Mouse (Mus musculus): ENCODE data around the gene Gga1.
"Not testable (repeated sequence)": the region's sequence is repeated elsewhere in the genome, so short reads cannot be mapped to it uniquely, and the experiment has no call there.

Gga1 gene

GRCm38 (mm10) chr15:78844791-78845190 lies 32.2 kb upstream of the Gga1 start:
- DNase-seq (ENCODE audit: low read depth in 2 of 2, low spot score in 2 of 2), result no peak

- DNase-seq (ENCODE audit: low read depth in 2 of 2, low spot score in 2 of 2), result no peak
These were observed 31.7 kb upstream of the Gga1 start for GRCm38 (mm10) chr15:78845321-78845720.

- DNase-seq (ENCODE audit: low read depth in 2 of 2, low spot score in 2 of 2), result no peak
These were observed 31.1 kb upstream of the Gga1 start for GRCm38 (mm10) chr15:78845867-78846266.

GRCm38 (mm10) chr15:78846352-78846751 lies 30.6 kb upstream of the Gga1 start:
- DNase-seq (ENCODE audit: low read depth in 2 of 2, low spot score in 2 of 2), result no peak

DNA sequence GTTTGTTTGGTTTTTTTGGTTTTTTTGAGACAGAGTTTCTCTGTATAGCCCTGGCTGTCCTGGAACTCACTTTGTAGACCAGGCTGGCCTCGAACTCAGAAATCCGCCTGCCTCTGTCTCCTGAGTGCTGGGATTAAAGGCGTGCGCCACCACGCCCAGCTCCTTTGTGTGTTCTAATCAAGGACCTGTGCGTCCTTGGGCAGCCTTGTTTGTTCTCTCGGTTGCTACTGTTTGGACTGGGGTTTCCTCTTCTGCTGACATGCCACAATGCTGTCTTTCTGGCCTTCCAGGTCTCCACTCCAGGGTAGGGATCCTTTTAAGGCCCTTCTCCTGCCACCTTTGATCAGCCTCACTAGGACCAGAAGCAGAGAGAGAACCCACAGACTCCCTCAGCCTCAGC lies 30.2 kb upstream of the Gga1 start:
- DNase-seq (ENCODE audit: low read depth in 2 of 2, low spot score in 2 of 2), result not testable (repeated sequence)

GRCm38 (mm10) chr15:78848467-78848866 lies 28.5 kb upstream of the Gga1 start:
- peak; percentile 80 to 84 for DNase-seq (ENCODE audit: low read depth in 2 of 2, low spot score in 2 of 2)

- no peak for DNase-seq (ENCODE audit: low read depth in 2 of 2, low spot score in 2 of 2)
These were observed 27.5 kb upstream of the Gga1 start for GRCm38 (mm10) chr15:78849485-78849884.

GRCm38 (mm10) chr15:78850059-78850824 lies 26.7 kb upstream of the Gga1 start:
- DNase-seq (ENCODE audit: low read depth in 2 of 2, low spot score in 2 of 2), result no peak

GRCm38 (mm10) chr15:78850944-78851343 lies 26.0 kb upstream of the Gga1 start:
- no peak for DNase-seq (ENCODE audit: low read depth in 2 of 2, low spot score in 2 of 2)

DNA sequence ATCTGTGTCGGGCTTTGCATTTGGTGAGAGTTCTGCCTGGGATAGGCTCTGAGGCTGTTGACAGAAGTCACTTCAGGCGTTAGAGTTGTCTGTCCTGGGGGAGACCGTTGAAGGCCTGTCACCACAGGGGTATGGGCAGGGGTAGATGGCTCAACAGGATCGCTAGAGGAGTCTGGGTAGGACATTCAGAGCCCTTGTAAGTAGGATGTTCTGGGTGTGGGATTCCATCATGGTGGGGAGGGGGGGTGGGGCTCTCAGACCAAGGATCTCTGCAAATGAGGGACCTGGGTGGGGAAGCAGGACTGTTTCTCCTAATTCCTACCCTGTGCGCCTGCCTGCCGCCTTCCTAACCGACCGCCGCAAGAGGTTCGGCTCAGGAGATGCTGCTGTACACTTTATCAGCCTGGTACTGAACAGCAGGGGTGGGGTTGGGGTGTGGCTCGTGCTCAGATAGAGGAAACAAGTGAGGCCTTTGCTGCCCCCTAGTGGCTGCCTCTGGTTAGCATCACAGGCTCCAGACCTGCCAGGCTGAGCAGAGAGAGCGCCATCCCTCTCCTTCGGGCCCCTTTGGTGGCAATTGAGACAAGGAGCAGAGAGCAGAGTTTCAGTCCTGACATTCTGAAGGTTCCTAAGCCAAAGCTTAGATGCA lies 25.4 kb upstream of the Gga1 start:
- peak; percentile 89 to 93 for DNase-seq (ENCODE audit: low read depth in 2 of 2, low spot score in 2 of 2)

DNA sequence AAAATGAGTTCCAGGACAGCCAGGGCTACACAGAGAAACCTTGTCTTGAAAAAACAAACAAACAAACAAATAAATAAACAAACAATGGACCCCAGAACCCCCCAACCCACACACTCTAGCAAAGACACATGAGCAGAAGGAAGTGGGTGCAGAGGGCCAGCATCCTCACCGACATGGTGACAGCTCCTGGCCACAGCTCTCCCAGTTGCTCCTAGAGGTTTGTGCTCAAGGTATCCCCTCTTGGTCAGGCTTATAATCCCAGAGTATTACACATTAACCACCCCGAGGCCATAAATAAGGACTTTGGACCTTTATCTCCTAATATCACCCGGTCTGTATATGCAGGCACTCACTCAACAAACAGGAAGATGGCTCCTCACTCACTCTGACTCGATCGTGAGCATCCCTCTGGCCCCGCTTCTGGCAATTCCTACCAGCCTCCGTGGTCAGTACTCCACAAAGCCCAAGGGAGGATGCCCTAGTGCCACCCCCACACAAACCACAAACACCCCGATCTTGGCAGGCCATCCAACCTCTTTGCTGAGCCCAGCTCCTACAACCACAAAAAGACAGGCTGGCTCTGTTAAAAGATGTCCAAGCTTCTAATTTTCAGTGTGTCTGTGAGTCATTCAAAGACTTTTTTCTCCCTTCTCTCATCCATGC lies 21.6 kb upstream of the Gga1 start, which contains the start of gene Lgals2:
Gene Lgals2 (minus strand): TSS at position 227 of the 663 bp plus-strand sequence.
- no peak for DNase-seq (ENCODE audit: low read depth in 2 of 2, low spot score in 2 of 2)

- DNase-seq (ENCODE audit: low read depth in 2 of 2, low spot score in 2 of 2), result no peak
These were observed 20.0 kb upstream of the Gga1 start for GRCm38 (mm10) chr15:78857009-78857408.

DNA sequence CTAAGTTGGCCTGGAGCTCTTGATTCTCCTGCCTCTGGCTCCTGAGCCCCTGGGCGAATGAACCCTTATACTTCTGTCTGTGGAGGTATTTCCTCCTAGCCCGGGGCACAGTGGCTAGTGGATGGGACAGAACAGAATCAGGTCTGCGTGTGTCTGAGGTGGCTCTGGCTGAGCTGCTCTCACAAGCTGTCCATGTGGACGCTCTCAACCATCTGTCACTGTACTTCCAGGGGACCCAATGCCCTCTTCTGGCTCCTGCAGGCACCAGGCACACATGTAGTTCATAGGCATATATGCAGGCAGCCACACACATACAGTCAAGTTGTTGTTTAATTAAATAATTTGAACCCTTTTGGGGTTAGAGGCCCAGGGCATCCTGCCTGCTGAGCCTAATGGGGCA lies 17.7 kb upstream of the Gga1 start:
- no peak for DNase-seq (ENCODE audit: low read depth in 2 of 2, low spot score in 2 of 2)

DNA sequence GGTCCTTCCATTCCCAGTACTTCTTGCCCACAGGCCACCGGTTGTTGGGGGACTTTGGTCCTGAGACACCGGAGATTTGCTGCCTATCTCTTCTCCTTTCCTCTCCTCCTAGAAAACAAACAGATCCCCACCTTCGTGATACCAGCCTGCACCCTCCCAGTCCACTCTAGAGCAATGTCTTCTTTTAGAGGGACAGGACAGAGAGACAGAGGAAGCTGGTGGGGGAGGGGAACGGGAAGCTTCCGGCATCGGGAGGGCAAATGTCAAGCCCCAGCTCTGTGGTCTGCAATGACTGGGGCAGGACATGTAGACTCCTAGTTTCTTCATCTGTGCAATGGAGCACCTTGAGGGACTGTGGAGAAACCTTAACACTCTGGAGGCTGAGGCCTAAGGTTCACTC lies 17.3 kb upstream of the Gga1 start:
- DNase-seq (ENCODE audit: low read depth in 2 of 2, low spot score in 2 of 2), result no peak

- no peak for DNase-seq (ENCODE audit: low read depth in 2 of 2, low spot score in 2 of 2)
These were observed 14.7 kb upstream of the Gga1 start for GRCm38 (mm10) chr15:78862280-78862679.

DNA sequence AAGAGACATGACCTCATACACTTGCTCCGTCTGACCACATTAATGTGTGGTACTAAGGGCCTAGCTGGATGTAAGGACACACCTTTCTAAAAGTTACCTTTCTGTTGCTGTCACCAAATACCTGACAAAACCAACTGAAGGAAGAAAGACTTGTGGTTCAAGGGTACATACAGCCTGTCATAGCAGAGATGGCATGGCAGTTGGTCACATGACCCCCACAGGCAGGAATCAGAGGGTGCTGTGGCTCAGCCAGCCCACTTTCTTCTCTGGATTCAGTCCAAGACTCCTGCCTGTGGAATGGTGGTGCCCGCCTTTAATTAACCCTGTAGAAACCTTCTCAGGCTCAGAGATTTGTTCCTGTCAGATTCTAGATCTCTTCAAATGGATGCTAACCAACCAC lies 13.8 kb upstream of the Gga1 start:
- no peak for DNase-seq (ENCODE audit: low read depth in 2 of 2, low spot score in 2 of 2)

DNA sequence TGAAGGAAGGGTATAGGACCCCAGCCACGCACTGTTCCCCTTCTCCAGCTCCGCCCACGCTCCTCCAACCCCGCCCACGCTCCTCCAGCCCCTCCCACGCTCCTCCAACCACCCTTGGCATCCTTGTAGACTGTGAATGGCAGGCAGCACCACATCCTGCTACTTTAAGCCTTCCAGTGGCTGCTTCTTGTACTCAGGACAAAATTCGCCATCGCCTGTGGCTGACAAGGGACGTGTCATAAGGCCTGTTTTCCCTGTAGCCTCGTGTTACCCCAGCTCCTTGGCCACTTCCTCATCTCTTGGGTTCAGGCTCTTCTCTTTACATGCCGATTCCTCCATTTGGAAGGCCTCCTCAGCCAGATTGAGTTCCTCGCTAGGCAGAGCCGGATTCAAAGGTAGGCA lies 13.1 kb upstream of the Gga1 start:
- DNase-seq (ENCODE audit: low read depth in 2 of 2, low spot score in 2 of 2), result no peak

GRCm38 (mm10) chr15:78868398-78868797 lies 8.6 kb upstream of the Gga1 start:
- no peak for DNase-seq (ENCODE audit: low read depth in 2 of 2, low spot score in 2 of 2)

DNA sequence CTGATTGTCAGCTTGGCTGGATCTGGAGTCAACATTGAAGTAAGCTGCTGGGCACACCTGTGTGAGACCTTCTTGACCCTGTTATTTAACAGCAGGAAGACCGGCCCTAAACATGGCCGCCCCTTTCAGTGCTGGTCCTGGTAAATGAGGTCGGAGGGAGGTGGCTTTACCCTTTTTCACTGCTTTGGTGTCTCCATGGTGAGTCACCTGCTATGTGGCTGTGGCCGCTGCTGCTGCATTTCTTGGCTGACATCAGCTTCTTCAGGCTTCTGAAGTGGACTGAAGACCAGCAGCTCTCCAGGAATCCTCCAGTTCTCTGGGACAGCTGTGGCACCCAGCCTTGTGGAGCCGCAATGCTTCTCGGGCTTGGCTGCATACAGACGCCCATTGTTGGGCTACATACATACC lies 8.2 kb upstream of the Gga1 start:
- DNase-seq (ENCODE audit: low read depth in 2 of 2, low spot score in 2 of 2), result no peak

DNA sequence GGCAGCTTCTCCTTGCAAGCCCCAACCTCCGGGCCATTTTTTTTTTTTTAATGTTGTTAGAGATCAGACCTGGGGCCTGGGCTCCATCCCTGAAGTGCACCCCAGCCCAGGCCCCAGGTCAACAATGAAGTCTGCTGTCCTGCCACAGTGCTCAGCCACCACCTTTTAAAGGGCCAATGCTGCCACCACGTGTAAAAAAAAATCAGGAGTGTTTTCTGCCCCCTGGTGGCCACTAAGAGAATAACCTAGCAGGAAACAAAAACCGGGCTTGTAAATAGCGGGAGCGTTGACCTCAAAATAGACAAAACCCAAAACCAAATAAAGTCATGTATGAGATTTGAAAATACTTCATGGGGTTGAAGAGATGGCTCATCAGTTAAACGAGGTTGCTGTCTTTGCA lies 7.2 kb upstream of the Gga1 start:
- DNase-seq (ENCODE audit: low read depth in 2 of 2, low spot score in 2 of 2), result peak; percentile 35 to 40

DNA sequence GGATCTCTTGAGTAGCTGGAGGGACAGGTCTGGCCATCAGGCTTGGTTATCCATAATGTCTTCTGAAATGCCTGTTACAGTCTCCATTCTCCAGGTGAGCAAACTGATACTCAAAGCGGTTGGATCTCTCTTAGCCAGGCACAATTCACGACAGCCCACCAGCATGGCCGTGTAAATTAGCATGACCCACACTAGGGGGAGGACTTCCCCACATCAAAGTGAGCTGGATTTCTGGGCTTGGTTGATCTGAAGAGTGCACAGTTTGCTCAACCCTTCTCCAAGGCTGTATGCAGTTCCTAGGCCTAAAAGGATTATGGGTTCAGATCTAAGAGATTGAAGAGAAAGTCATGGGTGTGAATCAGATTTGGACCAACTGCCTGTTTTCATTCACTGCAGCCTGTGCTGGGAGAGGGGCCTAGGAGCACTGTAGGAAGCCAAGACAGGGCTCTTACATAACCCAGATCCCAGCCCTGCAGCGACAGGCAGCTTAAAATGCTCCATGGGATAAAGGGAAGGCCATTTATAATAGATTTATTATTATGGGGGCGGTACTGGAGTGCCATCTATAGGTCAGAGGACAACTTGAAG lies 4.9 kb upstream of the Gga1 start:
- no peak for DNase-seq (ENCODE audit: low read depth in 2 of 2, low spot score in 2 of 2)
